Mouse (Mus musculus) megakaryocyte, embryonic 14.5 days (primary cell): ENCODE measurements around the gene Gm38655.

Experiments
- FLI1 ChIP-seq: IDR thresholded peaks from 2 replicates; pipeline ENCODE4 v1.6.1; 2012; ENCODE audit warnings: low read length, inconsistent platforms, mixed read lengths
- GATA1 ChIP-seq: IDR thresholded peaks from 3 replicates; pipeline ENCODE4 v1.6.1; 2012; ENCODE audit warnings: mixed read lengths, low read length, inconsistent platforms, borderline replicate concordance

GRCm38 (mm10) chr17:25210006-25210405, 34.7 kb upstream of the Gm38655 start:
- TF ChIP-seq GATA1 (no peak), FLI1 (no peak)
